Mouse (Mus musculus): ENCODE data around the gene Foxr1. TPM values are rescaled to one million over a fixed set of nuclear protein-coding genes. Genes with fewer than 3 reads are reported as not detected.

The Foxr1 gene
- total RNA-seq, 1 experiment from 2014 or later = not detected

Small RNAs within 50 kb of the gene (microRNA-seq; reads per million reads assigned to microRNA genes)
- gene Mir7085 = 0.76 to 0.85 reads per million in 2 experiments

Other genes starting within 250 kb of the Foxr1 start
- 33.1 and 34.4 TPM in 2 replicates for gene Cbl, start 207.1 kb downstream of the Foxr1 start, total RNA-seq (2021)
- gene Ccdc153, start 200.5 kb downstream of the Foxr1 start, total RNA-seq (2021) = 1.1 and 2.5 TPM in 2 replicates
- 0.30 TPM in 1 of 2 replicates, not detected in the other for gene Pdzd3, start 189.7 kb downstream of the Foxr1 start, total RNA-seq (2021)
- gene Nlrx1, start 172.5 kb downstream of the Foxr1 start, total RNA-seq (2021) = 17.6 and 20.7 TPM in 2 replicates
- gene Abcg4, start 152.5 kb downstream of the Foxr1 start, total RNA-seq (2021) = 19.0 and 28.8 TPM in 2 replicates
- 20.3 and 22.1 TPM in 2 replicates for gene Hinfp, start 135.5 kb downstream of the Foxr1 start, total RNA-seq (2021)
- gene C2cd2l, start 120.9 kb downstream of the Foxr1 start, total RNA-seq (2021) = 27.8 and 40.4 TPM in 2 replicates
- gene Dpagt1, start 115.1 kb downstream of the Foxr1 start, total RNA-seq (2021) = 27.1 and 29.5 TPM in 2 replicates
- gene H2afx, start 106.4 kb downstream of the Foxr1 start, total RNA-seq (2021) = 76.0 and 90.3 TPM in 2 replicates
- gene Hmbs, start 96.9 kb downstream of the Foxr1 start, total RNA-seq (2021) = 77.5 and 92.0 TPM in 2 replicates
- 41.6 and 44.1 TPM in 2 replicates for gene Vps11, start 79.5 kb downstream of the Foxr1 start, total RNA-seq (2021)
- 122 and 133 TPM in 2 replicates for gene Hyou1, start 61.6 kb downstream of the Foxr1 start, total RNA-seq (2021)
- 20.0 and 29.9 TPM in 2 replicates for gene Slc37a4, start 44.3 kb downstream of the Foxr1 start, total RNA-seq (2021)
- gene Rps25, start 34.0 kb downstream of the Foxr1 start, total RNA-seq (2021) = 1,105 and 1,276 TPM in 2 replicates
- gene Trappc4, start 33.5 kb downstream of the Foxr1 start, total RNA-seq (2021) = 60.4 and 66.1 TPM in 2 replicates
- 17.1 and 21.5 TPM in 2 replicates for gene Ccdc84, start 22.6 kb downstream of the Foxr1 start, total RNA-seq (2021)
- not detected in 2 replicates for gene Upk2, start 13.8 kb upstream of the Foxr1 start, total RNA-seq (2021)
- 59.3 and 61.7 TPM in 2 replicates for gene Bcl9l, start 41.7 kb upstream of the Foxr1 start, total RNA-seq (2021)
- 0.56 and 4.4 TPM in 2 replicates for gene Cxcr5, start 120.7 kb upstream of the Foxr1 start, total RNA-seq (2021)
- 122 TPM in 2 replicates for gene Ddx6, start 163.8 kb upstream of the Foxr1 start, total RNA-seq (2021)
- not detected in 2 replicates for gene Treh, start 232.1 kb upstream of the Foxr1 start, total RNA-seq (2021)

All from adrenal gland, postnatal 14 days (tissue).